Mouse (Mus musculus) lung, adult 2 months (tissue): ENCODE data around the gene Pde4d. TPM values are rescaled to one million over a fixed set of nuclear protein-coding genes. Genes with fewer than 3 reads are reported as not detected.

Experiments used
- DNase-seq: peaks from one replicate; pipeline ENCODE4 v3.0.0; 2022
- H3K4me1 ChIP-seq: fragments of 200-500 bp; 2 replicates; pipeline ENCODE4 v1.6.1; 2011; ENCODE audit warnings: low read length; ENCODE audit not compliant: control insufficient read depth, insufficient read depth
- H3K4me3 ChIP-seq: fragments of 200-500 bp; replicated peaks from 2 replicates; pipeline ENCODE3; 2011; ENCODE audit warnings: low read depth, mild to moderate bottlenecking, control low read depth, low read length; ENCODE audit errors: extremely low read depth
- CTCF ChIP-seq: fragments of 200-500 bp; IDR thresholded peaks from 2 replicates; pipeline ENCODE4 v1.5.1; 2011; ENCODE audit warnings: mild to moderate bottlenecking, low read length, control low read depth; ENCODE audit not compliant: insufficient read depth
- POLR2A ChIP-seq: fragments of 200-500 bp; IDR thresholded peaks from 2 replicates; pipeline ENCODE4 v1.6.1; 2011; ENCODE audit warnings: low read depth, mild to moderate bottlenecking, control low read depth, low read length, borderline replicate concordance; ENCODE audit errors: extremely low read depth
- WGBS: fragments of 180-500 bp; shearing (Covaris S2); methylation state at CpG from one replicate; pipeline ENCODE4 v1.1.7; 2018; 5-methylcytosine and 5-hydroxymethylcytosine counted together
- polyA plus RNA-seq: library from polyadenylated mRNA; depleted of rRNA; stranded (reverse); fragments of >200 nt; gene quantifications from 2 replicates; pipeline ENCODE4 v1.2.3, GENCODE M21; 2012

The Pde4d gene
- polyA plus RNA-seq, 1 experiment: 20.0 TPM

GRCm38 (mm10) chr13:109722237-109723119 is 1272.7 kb downstream of the Pde4d start:
- DNase-seq: no peak
- Histone ChIP-seq H3K4me1 (no peaks in the 10 kb centered on the region; the same call in 1 of the 2 replicates), H3K4me3 (no peak overlapping the region)
- no peak for TF ChIP-seq POLR2A
- TF ChIP-seq CTCF: no peak
- 67% methylated on average over 6 of the region's 6 CpGs for WGBS

- no peak overlapping the region for H3K4me3 ChIP-seq
- DNase-seq: no peak
- WGBS: 69% methylated on average over 5 of the region's 5 CpGs
- H3K4me1 ChIP-seq: peaks cover 2% of the 10 kb centered on the region
- TF ChIP-seq POLR2A (no peak), CTCF (no peak)
Measured at GRCm38 (mm10) chr13:109727346-109727745, 1277.6 kb downstream of the Pde4d start.

GRCm38 (mm10) chr13:109729612-109730011 is 1279.9 kb downstream of the Pde4d start:
- peaks cover 2% of the 10 kb centered on the region for H3K4me1 ChIP-seq
- WGBS: 94% methylated on average over 4 of the region's 4 CpGs
- TF ChIP-seq CTCF (no peak), POLR2A (no peak)
- H3K4me3 ChIP-seq: no peak overlapping the region
- DNase-seq: no peak

GRCm38 (mm10) chr13:109732655-109733376 is 1283.1 kb downstream of the Pde4d start:
- H3K4me3 ChIP-seq: no peak overlapping the region
- TF ChIP-seq POLR2A (no peak), CTCF (no peak)
- DNase-seq: no peak
- WGBS: 78% methylated on average over 5 of the region's 5 CpGs
- peaks cover 2% of the 10 kb centered on the region for H3K4me1 ChIP-seq

GRCm38 (mm10) chr13:109736290-109737078 is 1286.7 kb downstream of the Pde4d start:
- TF ChIP-seq CTCF (no peak), POLR2A (no peak)
- WGBS: 36% methylated on average over 8 of the region's 8 CpGs
- H3K4me1 ChIP-seq: peaks cover 2% of the 10 kb centered on the region
- no peak overlapping the region for H3K4me3 ChIP-seq
- DNase-seq: no peak

- TF ChIP-seq POLR2A: no peak
- no peak for TF ChIP-seq CTCF
- no peak for DNase-seq
- H3K4me1 ChIP-seq: no peaks in the 10 kb centered on the region
- H3K4me3 ChIP-seq: no peak overlapping the region
Measured at GRCm38 (mm10) chr13:109746492-109746891, 1296.7 kb downstream of the Pde4d start.

GRCm38 (mm10) chr13:109752236-109752863 is 1302.6 kb downstream of the Pde4d start:
- WGBS: 36% methylated on average over 8 of the region's 8 CpGs
- no peak overlapping the region for H3K4me3 ChIP-seq
- DNase-seq: no peak
- TF ChIP-seq POLR2A: no peak
- no peak for TF ChIP-seq CTCF
- no peaks in the 10 kb centered on the region; the same call in 1 of the 2 replicates for H3K4me1 ChIP-seq

- Histone ChIP-seq H3K4me3 (no peak overlapping the region), H3K4me1 (no peaks in the 10 kb centered on the region; the same call in 1 of the 2 replicates)
- no peak for DNase-seq
- WGBS: 91% methylated on average over 5 of the region's 5 CpGs
- TF ChIP-seq CTCF: no peak
- TF ChIP-seq POLR2A: no peak
Measured at GRCm38 (mm10) chr13:109756854-109757253, 1307.1 kb downstream of the Pde4d start.
